Mouse (Mus musculus) small intestine, adult 2 months (tissue): ENCODE measurements around the gene Mypn.

Experiments used
- CTCF ChIP-seq: fragments of 200-500 bp; IDR thresholded peaks from 2 replicates; pipeline ENCODE4 v1.5.1; 2012; ENCODE audit warnings: low read depth, mild to moderate bottlenecking, control low read depth, inconsistent platforms, low read length, moderate library complexity, mixed read lengths; ENCODE audit not compliant: insufficient replicate concordance, insufficient read length; ENCODE audit errors: extremely low read depth
- POLR2A ChIP-seq: fragments of 200-500 bp; IDR thresholded peaks from 2 replicates; pipeline ENCODE4 v1.6.1; 2012; ENCODE audit warnings: low read depth, mild to moderate bottlenecking, control low read depth, inconsistent platforms, low read length, moderate library complexity

- no peak for TF ChIP-seq CTCF
- no peak for TF ChIP-seq POLR2A
Observed at GRCm38 (mm10) chr10:63169503-63169902, 34.2 kb downstream of the Mypn start.
